Mouse (Mus musculus): ENCODE data around the gene Timp2.
A peak's percentile ranks its signal among the peaks of the same experiment; 100 is the strongest.

Timp2 gene

GRCm38 (mm10) chr11:118369657-118370056 lies 14.1 kb upstream of the Timp2 start:
- no peak for DNase-seq (ENCODE audit: low spot score in 2 of 2)

- DNase-seq (ENCODE audit: low spot score in 2 of 2): no peak
Measured at GRCm38 (mm10) chr11:118369251-118369650, 13.7 kb upstream of the Timp2 start.

DNA sequence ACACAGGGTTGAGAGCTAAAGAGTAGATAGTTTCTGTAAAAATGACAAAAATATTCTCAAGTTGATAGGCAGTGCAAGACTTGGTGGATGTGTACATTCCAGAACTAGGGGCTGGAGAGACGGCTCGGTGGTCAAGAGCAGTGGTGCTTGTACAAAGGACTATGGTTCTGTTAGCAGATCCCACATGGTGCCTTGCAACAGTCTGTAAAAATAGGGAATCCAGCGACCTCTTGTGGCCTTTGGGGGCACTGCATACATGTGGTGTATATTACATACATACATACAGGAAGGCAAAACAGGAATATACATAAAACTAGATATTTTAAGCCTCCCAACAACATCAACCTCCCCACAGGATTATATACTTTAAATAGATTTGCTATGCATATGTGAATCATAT lies 12.8 kb upstream of the Timp2 start:
- no peak for DNase-seq (ENCODE audit: low spot score in 2 of 2)

GRCm38 (mm10) chr11:118366559-118366958 lies 11.0 kb upstream of the Timp2 start:
- DNase-seq (ENCODE audit: low spot score in 2 of 2): no peak

GRCm38 (mm10) chr11:118366108-118366507 lies 10.6 kb upstream of the Timp2 start:
- no peak for DNase-seq (ENCODE audit: low spot score in 2 of 2)

DNA sequence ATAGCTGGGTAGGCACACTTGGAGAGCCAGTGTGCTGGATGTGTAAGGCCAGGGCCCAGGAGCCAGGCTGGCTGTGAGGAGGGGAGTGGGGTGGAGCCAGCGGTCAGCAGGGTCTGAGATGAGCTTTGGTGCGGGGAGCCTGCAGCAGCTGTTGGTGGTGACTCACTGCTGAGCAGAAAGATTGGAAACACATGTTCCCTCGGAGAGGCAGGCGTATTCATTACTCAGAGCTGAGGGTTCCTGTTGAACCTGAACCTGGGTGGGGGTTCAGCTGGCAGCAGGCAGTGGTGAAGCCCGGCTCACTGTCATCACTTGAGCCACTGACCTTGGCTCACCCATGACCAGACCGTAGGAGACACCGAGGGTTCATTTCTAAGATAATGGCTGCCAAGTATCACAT lies 9.6 kb upstream of the Timp2 start:
- no peak for DNase-seq (ENCODE audit: low spot score in 2 of 2)

DNA sequence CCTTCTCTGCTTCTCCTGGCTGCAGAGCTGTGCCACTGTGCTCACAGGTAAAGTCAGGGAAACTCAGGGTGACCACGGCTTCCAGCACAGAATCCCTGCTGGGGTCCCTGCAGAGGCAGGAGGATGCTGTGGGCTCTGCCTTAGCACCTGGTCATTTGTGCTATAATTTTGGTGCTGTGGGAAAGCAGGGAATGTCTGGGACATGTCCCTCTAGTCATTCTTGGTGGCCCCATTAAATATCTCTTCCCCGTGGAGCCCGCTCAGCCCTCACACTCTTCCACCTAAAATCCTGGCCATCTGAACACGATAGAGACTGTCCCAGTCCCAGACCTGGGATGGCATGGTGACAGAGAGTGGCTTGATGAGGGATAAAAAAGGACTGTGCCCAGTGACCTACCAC lies 8.5 kb upstream of the Timp2 start:
- DNase-seq (ENCODE audit: low spot score in 2 of 2): no peak

GRCm38 (mm10) chr11:118362971-118363518 lies 7.5 kb upstream of the Timp2 start:
- peak in 1 of 2 experiments; percentile 29 for DNase-seq (ENCODE audit: low spot score in 2 of 2)

DNA sequence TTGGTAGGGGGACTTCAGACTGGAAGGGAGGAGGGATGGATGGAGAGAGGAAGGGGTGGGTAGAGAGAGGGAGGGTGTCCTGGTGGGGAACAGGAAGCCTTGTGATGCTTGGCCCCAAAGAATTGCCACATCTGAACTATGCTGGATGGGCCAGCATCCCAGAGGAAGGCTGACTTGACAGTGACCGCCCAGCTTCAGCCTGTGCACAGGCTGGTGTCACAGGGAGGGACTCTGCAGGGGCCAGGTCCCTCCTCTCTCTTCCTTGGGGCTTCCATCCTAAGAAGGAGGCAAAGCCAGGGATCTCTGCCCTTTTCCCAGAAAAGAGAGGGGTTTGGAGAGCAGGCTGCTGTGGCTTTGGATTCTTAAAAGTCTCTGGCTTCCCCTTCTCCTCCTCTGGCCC lies 7.0 kb upstream of the Timp2 start:
- no peak for DNase-seq (ENCODE audit: low spot score in 2 of 2)

GRCm38 (mm10) chr11:118360907-118361341 lies 5.4 kb upstream of the Timp2 start:
- no peak for DNase-seq (ENCODE audit: low spot score in 2 of 2)

GRCm38 (mm10) chr11:118360491-118360890 lies 5.0 kb upstream of the Timp2 start:
- DNase-seq (ENCODE audit: low spot score in 2 of 2): no peak

DNA sequence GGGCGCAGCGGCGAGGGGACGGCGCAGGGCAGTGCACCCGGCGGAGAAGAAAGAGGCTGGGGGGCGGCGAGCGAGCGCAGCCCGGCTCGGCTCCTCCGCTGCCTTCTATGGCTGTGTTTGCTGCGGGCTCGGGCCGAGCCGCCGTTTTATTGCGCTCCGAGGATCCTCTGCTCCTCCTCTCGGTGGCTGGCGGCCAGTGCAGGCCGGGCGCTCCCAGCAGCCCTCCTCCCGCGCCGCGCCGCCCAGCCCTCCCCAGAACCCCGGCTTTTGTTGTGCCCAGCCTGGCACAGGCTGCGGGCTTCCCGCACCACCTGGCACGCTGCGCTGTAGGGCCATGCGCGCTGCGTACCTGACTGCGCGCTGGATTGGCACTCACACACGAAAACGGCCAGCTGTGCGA lies 335 bp downstream of the Timp2 start:
- DNase-seq (ENCODE audit: low spot score in 2 of 2): peak; percentile 69 to 76

- peak in 1 of 2 experiments; percentile 16 for DNase-seq (ENCODE audit: low spot score in 2 of 2)
Measured at GRCm38 (mm10) chr11:118354636-118355191, 826 bp downstream of the Timp2 start.

DNA sequence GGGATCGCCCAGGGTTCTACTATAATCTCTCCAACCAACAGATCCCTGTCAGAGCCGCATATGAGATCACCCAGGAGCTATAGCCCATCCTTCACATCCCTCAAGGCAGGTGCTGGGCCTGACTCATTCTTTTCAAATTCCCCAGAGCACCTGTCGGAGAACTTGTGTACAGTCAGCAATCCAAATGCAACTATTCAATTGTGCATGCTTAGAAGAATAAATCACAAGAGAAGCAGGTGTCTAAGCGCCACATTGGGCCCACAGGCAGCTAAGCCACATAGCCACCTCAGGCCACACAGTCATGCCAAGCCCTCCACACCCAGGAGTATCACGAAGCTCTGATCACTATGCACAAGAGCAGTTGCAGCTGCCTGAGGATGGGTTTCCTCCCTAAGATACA lies 6.0 kb downstream of the Timp2 start:
- DNase-seq (ENCODE audit: low spot score in 2 of 2): no peak

- DNase-seq (ENCODE audit: low spot score in 2 of 2): peak; percentile 77 to 78
Measured at GRCm38 (mm10) chr11:118348877-118349276, 6.7 kb downstream of the Timp2 start.

DNA sequence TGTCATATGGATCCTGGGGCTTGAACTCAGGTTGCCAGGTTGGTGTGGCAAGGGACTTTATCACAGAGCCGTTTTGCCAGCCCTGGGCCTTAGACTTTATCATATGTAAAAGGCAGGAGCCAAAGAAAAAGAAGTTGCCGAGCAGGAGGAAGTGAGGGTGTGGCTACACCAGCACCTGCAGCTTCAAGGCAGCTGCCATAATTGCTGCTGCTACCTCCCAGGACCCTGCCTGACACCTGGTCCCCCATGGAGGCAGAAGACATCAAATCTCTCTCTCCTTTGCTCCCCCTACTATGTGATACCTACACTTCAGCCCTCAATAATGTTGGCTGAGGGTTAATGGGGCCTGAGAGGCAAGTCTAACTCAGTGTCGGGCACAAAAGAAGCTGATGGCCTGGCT lies 7.1 kb downstream of the Timp2 start:
- DNase-seq (ENCODE audit: low spot score in 2 of 2): peak; percentile 55 to 60

DNA sequence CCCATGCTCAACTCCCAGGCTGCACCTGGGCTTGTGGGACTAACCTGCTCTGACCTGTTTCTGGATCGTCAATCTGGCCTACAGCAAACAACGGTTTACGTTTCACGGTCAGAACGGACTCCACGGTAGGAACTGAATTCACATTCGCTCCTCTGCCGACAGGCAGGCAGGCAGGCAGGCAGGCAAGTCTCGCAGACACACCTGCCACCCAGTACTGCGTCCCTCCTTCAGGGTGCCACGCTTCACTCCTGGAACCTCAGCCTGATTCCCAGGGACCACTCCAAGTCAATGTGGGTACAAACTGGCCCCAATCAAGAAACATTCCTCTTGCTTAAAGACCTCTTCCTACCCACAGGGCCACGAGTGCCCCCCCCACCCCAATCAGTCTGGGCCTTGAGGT lies 7.6 kb downstream of the Timp2 start:
- no peak for DNase-seq (ENCODE audit: low spot score in 2 of 2)

DNA sequence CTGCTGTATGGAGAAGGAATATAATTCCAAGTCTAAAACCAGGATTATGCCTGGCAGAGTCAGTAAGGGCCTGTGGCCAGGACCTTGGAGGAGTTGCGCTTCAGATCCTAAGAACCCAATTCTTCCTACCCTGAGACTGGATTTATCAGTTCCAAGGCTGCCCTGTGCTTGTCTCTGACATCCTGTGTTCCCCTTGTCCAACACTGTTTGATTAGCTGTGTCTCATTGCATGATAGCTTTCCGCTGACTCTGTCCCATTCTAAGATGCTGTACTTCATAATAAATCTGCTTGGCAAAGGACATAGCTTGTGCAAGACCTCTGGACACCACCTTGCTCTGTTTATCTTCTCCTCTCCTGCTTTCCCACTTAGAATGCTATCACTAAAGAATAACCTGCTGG lies 8.1 kb downstream of the Timp2 start:
- DNase-seq (ENCODE audit: low spot score in 2 of 2): no peak

GRCm38 (mm10) chr11:118346395-118347096 lies 9.0 kb downstream of the Timp2 start:
- no peak for DNase-seq (ENCODE audit: low spot score in 2 of 2)

DNA sequence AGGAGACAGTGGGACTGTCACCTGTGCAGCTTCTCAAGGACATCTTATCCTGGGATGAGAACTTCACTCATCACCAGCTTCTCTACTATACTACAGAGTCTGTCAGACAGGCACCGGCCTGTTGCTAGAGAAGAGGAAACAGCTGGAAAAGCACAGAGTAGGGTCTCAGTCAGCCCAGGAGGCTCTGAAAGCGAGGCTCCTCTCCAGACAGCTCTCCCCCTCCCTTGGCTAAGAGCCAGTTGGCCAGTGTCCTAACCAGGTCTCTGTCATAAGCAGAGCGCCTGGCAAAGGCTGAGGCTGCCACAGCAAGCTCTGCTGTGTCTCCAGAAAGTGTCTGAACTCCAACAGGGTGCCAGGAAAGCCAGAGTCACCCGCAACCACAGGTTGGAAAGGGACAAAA lies 9.8 kb downstream of the Timp2 start:
- DNase-seq (ENCODE audit: low spot score in 2 of 2): no peak

DNA sequence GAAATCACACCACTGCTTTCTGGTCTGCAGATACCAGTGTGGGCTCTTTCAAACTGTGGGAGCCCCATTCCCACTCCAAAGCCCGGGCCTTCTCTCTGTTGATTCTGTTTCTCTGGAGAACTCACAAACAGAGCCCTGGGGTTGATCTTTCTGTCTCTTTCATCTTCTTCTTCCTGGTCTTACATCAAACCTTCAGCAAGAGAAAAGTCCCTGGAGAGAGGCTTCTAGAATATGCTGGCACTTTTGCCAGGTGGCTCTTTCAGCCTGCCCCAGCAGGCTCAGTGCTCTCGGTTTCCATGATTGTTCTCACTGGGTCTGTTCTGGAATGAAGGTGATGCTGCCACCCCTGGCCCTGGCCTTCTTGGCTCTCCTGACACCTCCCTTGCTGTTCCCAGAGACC lies 11.9 kb downstream of the Timp2 start:
- no peak for DNase-seq (ENCODE audit: low spot score in 2 of 2)

DNA sequence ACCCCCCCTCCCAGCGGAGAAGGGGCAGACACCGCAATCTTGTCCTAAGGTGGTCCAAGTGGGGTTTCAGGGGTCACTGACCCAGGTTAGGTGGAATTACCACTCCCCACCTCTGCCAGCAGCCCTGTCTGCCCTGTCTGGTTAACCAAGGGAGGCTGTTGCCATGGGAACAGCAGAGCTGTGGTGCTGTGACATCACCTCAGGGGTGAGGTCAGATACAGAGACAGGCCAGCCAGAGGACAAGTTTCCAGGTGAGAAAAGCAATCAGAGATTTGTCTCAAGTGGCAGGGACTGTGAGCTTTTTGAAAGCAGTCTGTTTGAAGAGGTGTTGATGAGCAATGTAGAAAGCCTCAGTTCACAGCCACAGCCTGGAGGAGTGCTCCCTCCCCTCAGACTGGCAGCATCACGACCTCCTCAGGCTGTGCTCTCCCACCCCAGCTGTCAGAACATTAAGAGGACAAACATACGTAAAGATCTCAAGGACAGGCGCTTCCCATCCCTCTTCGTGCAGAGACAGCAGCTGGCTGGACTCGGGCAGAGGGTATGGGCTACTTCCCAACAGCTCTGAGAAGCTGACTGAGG lies 13.0 kb downstream of the Timp2 start, which contains the start of gene Cep295nl:
Gene Cep295nl (minus strand): TSS at position 101 of the 582 bp plus-strand sequence.
- DNase-seq (ENCODE audit: low spot score in 2 of 2): peak in 1 of 2 experiments; percentile 26
